ENCODE assay signal across 12 mouse cellular contexts in genomic region chr1:79741002-79741401, GRCm38 (mm10). TPM values are rescaled to one million over a fixed set of nuclear protein-coding genes. Genes with fewer than 3 reads are reported as not detected.
DNase-seq lines count a peak whose midpoint lies in the region; ATAC-seq and TF ChIP-seq lines count a peak whose summit lies in the region.
"Had no signal": no experiment of that assay in that cellular context is flagged by ENCODE, and none has a peak within 500 bp of the region (broad histone marks: within the 10 kb centered on the region; RNA-seq: fewer than 3 reads in every experiment).

No protein-coding gene starts in this region.

- DNase-seq in embryonic facial prominence, embryonic 14.5 days (ENCODE audit: low spot score) = no peak
- DNase-seq in embryonic facial prominence, embryonic 10.5 days (ENCODE audit: low spot score) = no peak
- no peak for DNase-seq in hindbrain, embryonic 14.5 days (ENCODE audit: low spot score)
- no peak for DNase-seq in hindbrain, postnatal 0 days (ENCODE audit: low spot score)
- peak; percentile 81 for DNase-seq in 416B (ENCODE audit: low read depth)
- no peak for DNase-seq in liver, embryonic 11.5 days (ENCODE audit: low spot score)
- no peak for DNase-seq in spleen, postnatal 14 days (ENCODE audit: low spot score in 2 of 2)
- no peak for DNase-seq in left cerebral cortex, postnatal 36 days (ENCODE audit: low spot score in 2 of 2)
- DNase-seq: cerebellum, postnatal 25 days; gastrocnemius, postnatal 25 days; kidney, postnatal 36 days had no signal

- ATAC-seq in embryonic facial prominence, embryonic 14.5 days (ENCODE audit: low read depth) = 0 out of 2 replicates have a peak, but pooled peaks have one; percentile 50
- 0 out of 2 replicates have a peak, but pooled peaks have one; percentile 34 for ATAC-seq in hindbrain, embryonic 14.5 days (ENCODE audit: low FRiP score)
- ATAC-seq in hindbrain, postnatal 0 days = no peak
- ATAC-seq in liver, embryonic 11.5 days (replicated peaks; ENCODE audit: low FRiP score) = peak; percentile 56; the same call in 1 of the 2 replicates
- ATAC-seq: Patski had no signal

- H3K9me3 ChIP-seq in embryonic facial prominence, embryonic 14.5 days (ENCODE audit: control insufficient read depth, low read length) = no peaks in the 10 kb centered on the region
- no peaks in the 10 kb centered on the region for H3K9me3 ChIP-seq in embryonic facial prominence, embryonic 10.5 days
- no peaks in the 10 kb centered on the region for H3K9me3 ChIP-seq in hindbrain, embryonic 14.5 days (ENCODE audit: control insufficient read depth, low read length)
- H3K9me3 ChIP-seq in hindbrain, postnatal 0 days (ENCODE audit: low read length) = no peaks in the 10 kb centered on the region
- H3K9me3 ChIP-seq in liver, embryonic 11.5 days (ENCODE audit: control insufficient read depth, low read length) = no peaks in the 10 kb centered on the region

- intact Hi-C loops in left cerebral cortex, postnatal 36 days (cut with DNase I) = no loop called here

- no peaks in the 10 kb centered on the region for H3K27me3 ChIP-seq in embryonic facial prominence, embryonic 14.5 days (replicated peaks; ENCODE audit: control insufficient read depth, insufficient read depth, low read length)
- no peaks in the 10 kb centered on the region for H3K27me3 ChIP-seq in embryonic facial prominence, embryonic 10.5 days (replicated peaks; ENCODE audit: low read depth, poor library complexity, severe bottlenecking)
- H3K27me3 ChIP-seq in hindbrain, embryonic 14.5 days (ENCODE audit: control insufficient read depth, insufficient read depth, low read length) = no peaks in the 10 kb centered on the region
- H3K27me3 ChIP-seq in hindbrain, postnatal 0 days (ENCODE audit: insufficient read depth, low read length) = no peaks in the 10 kb centered on the region
- H3K27me3 ChIP-seq in liver, embryonic 11.5 days (replicated peaks; ENCODE audit: control insufficient read depth, insufficient read depth, low read length) = no peaks in the 10 kb centered on the region
- H3K27me3 ChIP-seq: Patski had no signal

- no peak overlapping the region for H3K4me2 ChIP-seq in embryonic facial prominence, embryonic 14.5 days (ENCODE audit: low read depth, low read length)
- no peak overlapping the region for H3K4me2 ChIP-seq in hindbrain, embryonic 14.5 days (replicated peaks)
- H3K4me2 ChIP-seq in hindbrain, postnatal 0 days (ENCODE audit: low read depth, low read length) = no peak overlapping the region
- H3K4me2 ChIP-seq in liver, embryonic 11.5 days = no peak overlapping the region

- H3K27ac ChIP-seq in embryonic facial prominence, embryonic 14.5 days (replicated peaks; ENCODE audit: low read depth, low read length) = no peak overlapping the region
- H3K27ac ChIP-seq in embryonic facial prominence, embryonic 10.5 days (replicated peaks) = no peak overlapping the region
- H3K27ac ChIP-seq in hindbrain, embryonic 14.5 days = no peak overlapping the region
- H3K27ac ChIP-seq in hindbrain, postnatal 0 days = no peak overlapping the region
- H3K27ac ChIP-seq in liver, embryonic 11.5 days (ENCODE audit: low read depth, low read length) = no peak overlapping the region

- H3K36me3 ChIP-seq in embryonic facial prominence, embryonic 14.5 days (ENCODE audit: control insufficient read depth, insufficient read depth, low read length) = peaks cover 7% of the 10 kb centered on the region; the same call in 1 of the 2 replicates
- H3K36me3 ChIP-seq in embryonic facial prominence, embryonic 10.5 days (replicated peaks) = peaks cover 3% of the 10 kb centered on the region; the same call in 1 of the 2 replicates
- H3K36me3 ChIP-seq in hindbrain, embryonic 14.5 days (replicated peaks; ENCODE audit: control insufficient read depth, insufficient read depth) = peaks cover 37% of the 10 kb centered on the region
- peaks cover 6% of the 10 kb centered on the region; the same call in 1 of the 2 replicates for H3K36me3 ChIP-seq in hindbrain, postnatal 0 days (ENCODE audit: insufficient read depth, low read length)
- no peaks in the 10 kb centered on the region for H3K36me3 ChIP-seq in liver, embryonic 11.5 days (ENCODE audit: control insufficient read depth, insufficient read depth, low read length)

- H3K9ac ChIP-seq in embryonic facial prominence, embryonic 14.5 days (ENCODE audit: low read depth, low read length) = no peak overlapping the region
- no peak overlapping the region for H3K9ac ChIP-seq in hindbrain, embryonic 14.5 days
- H3K9ac ChIP-seq in hindbrain, postnatal 0 days (replicated peaks; ENCODE audit: low read length) = no peak overlapping the region
- no peak overlapping the region for H3K9ac ChIP-seq in liver, embryonic 11.5 days (ENCODE audit: low read depth, low read length)

- WGBS in embryonic facial prominence, embryonic 14.5 days = 73% methylated on average over 3 of the region's 4 CpGs
- 83% methylated on average over 4 of the region's 4 CpGs for WGBS in embryonic facial prominence, embryonic 10.5 days
- WGBS in hindbrain, embryonic 14.5 days = 85% methylated on average over 4 of the region's 4 CpGs
- 70% methylated on average over 4 of the region's 4 CpGs for WGBS in hindbrain, postnatal 0 days
- 67% methylated on average over 4 of the region's 4 CpGs for WGBS in liver, embryonic 11.5 days

- no peak for TF ChIP-seq CTCF in hindbrain, postnatal 0 days (IDR thresholded peaks at IDR 0.05; ENCODE audit: low read depth)

- no peak overlapping the region for H3K4me3 ChIP-seq in embryonic facial prominence, embryonic 14.5 days (ENCODE audit: low read depth, low read length)
- H3K4me3 ChIP-seq in embryonic facial prominence, embryonic 10.5 days = no peak overlapping the region
- H3K4me3 ChIP-seq in hindbrain, embryonic 14.5 days (replicated peaks; ENCODE audit: low read length) = no peak overlapping the region
- H3K4me3 ChIP-seq in hindbrain, postnatal 0 days (ENCODE audit: low read length) = no peak overlapping the region
- no peak overlapping the region for H3K4me3 ChIP-seq in liver, embryonic 11.5 days (ENCODE audit: low read depth, low read length)

- 0 out of 2 replicates have a peak, but pooled peaks cover 2% of the 10 kb centered on the region for H3K4me1 ChIP-seq in embryonic facial prominence, embryonic 14.5 days (ENCODE audit: control insufficient read depth, insufficient read depth, low read length)
- no peaks in the 10 kb centered on the region; the same call in 1 of the 2 replicates for H3K4me1 ChIP-seq in embryonic facial prominence, embryonic 10.5 days
- 0 out of 2 replicates have a peak, but pooled peaks cover 2% of the 10 kb centered on the region for H3K4me1 ChIP-seq in hindbrain, embryonic 14.5 days (replicated peaks; ENCODE audit: control insufficient read depth, insufficient read depth, low read length)
- no peaks in the 10 kb centered on the region for H3K4me1 ChIP-seq in hindbrain, postnatal 0 days (ENCODE audit: insufficient read depth, low read length)
- no peaks in the 10 kb centered on the region for H3K4me1 ChIP-seq in liver, embryonic 11.5 days (replicated peaks; ENCODE audit: control insufficient read depth, insufficient read depth, low read length)

RNA-seq across cellular contexts. Expression of gene Mrpl44, which starts 34.8 kb away (rescaled TPM):
- 37.4 and 43.4 TPM in 2 replicates for polyA plus RNA-seq in embryonic facial prominence, embryonic 14.5 days (2014; fragmentation: Nextera tagmentation; extraction: Ambion mirVana)
- polyA plus RNA-seq in embryonic facial prominence, embryonic 10.5 days (2016; fragmentation: Nextera tagmentation; extraction: Ambion mirVana) = 60.6 and 61.1 TPM in 2 replicates
- polyA plus RNA-seq in hindbrain, embryonic 14.5 days (2014; fragmentation: Nextera tagmentation; extraction: Ambion mirVana) = 38.9 and 39.2 TPM in 2 replicates
- 27.0 and 29.5 TPM in 2 replicates for total RNA-seq in hindbrain, postnatal 0 days (2014; rRNA removed)
- 35.3 and 37.2 TPM in 2 replicates for polyA plus RNA-seq in hindbrain, postnatal 0 days (2015; fragmentation: Nextera tagmentation; extraction: Ambion mirVana)
- 49.6 and 51.0 TPM in 2 replicates for polyA plus RNA-seq in liver, embryonic 11.5 days (2014; fragmentation: Nextera tagmentation; extraction: Ambion mirVana)
- 10 to 100 TPM; 26.8 to 27.0 TPM for total RNA-seq in left cerebral cortex, postnatal 36 days (2021)

RNA-seq across cellular contexts. Expression of gene Wdfy1, which starts 34.9 kb away (rescaled TPM):
- 42.6 and 45.4 TPM in 2 replicates for polyA plus RNA-seq in embryonic facial prominence, embryonic 14.5 days (2014; fragmentation: Nextera tagmentation; extraction: Ambion mirVana)
- polyA plus RNA-seq in embryonic facial prominence, embryonic 10.5 days (2016; fragmentation: Nextera tagmentation; extraction: Ambion mirVana) = 32.4 and 34.4 TPM in 2 replicates
- polyA plus RNA-seq in hindbrain, embryonic 14.5 days (2014; fragmentation: Nextera tagmentation; extraction: Ambion mirVana) = 106 and 117 TPM in 2 replicates
- total RNA-seq in hindbrain, postnatal 0 days (2014; rRNA removed) = 68.0 and 77.7 TPM in 2 replicates
- 73.6 and 75.3 TPM in 2 replicates for polyA plus RNA-seq in hindbrain, postnatal 0 days (2015; fragmentation: Nextera tagmentation; extraction: Ambion mirVana)
- 25.0 and 28.2 TPM in 2 replicates for polyA plus RNA-seq in liver, embryonic 11.5 days (2014; fragmentation: Nextera tagmentation; extraction: Ambion mirVana)
- 10 to 100 TPM; 39.9 to 41.4 TPM for total RNA-seq in left cerebral cortex, postnatal 36 days (2021)
